Comparison of ENCODE assay signal across 5 mouse cellular contexts in the genomic region with DNA sequence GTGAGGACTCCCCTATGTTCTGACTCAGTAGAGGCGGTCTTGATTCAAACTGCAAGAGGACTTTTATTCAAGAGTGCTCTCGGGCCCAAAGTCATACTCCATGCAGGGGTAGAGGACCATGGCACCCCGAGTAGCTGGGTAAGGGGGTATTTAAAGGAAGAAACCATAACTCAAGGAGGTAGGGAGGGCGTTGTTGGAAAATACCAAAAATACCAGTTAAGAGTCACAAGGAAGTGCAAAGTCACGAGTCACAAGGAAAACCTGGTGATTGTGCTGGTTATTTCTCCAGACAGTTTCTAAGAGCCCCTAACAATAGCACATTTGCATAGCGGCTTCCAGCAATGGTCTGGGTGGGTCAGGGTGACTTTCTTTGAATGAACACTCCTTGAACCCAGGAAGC.
DNase-seq lines count a peak whose midpoint lies in the region; TF ChIP-seq lines count a peak whose summit lies in the region.
"Not testable (repeated sequence)": the region's sequence is repeated elsewhere in the genome, so short reads cannot be mapped to it uniquely, and the experiment has no call there.

No protein-coding gene starts in this region.

- H3K27ac ChIP-seq in ES-Bruce4 (ENCODE audit: insufficient read depth, low read length) (peak overlapping the region; percentile 83), ES-E14 (ENCODE audit: insufficient read depth, low read depth, low read length, poor library complexity, severe bottlenecking) (peak overlapping the region; percentile 86)

- not testable (repeated sequence) for TF ChIP-seq EP300 in ES-Bruce4 (IDR thresholded peaks at IDR 0.05; ENCODE audit: insufficient read depth, low read depth, low read length)

- H3K4me1 ChIP-seq in ES-Bruce4 (ENCODE audit: control insufficient read depth, insufficient read depth, low read length); ES-E14 (ENCODE audit: control insufficient read depth in 2 of 2, insufficient read depth in 2 of 2, low read length in 2 of 2, poor library complexity in 1 of 2): not testable (repeated sequence)

- H3K4me3 ChIP-seq in ES-Bruce4 (ENCODE audit: low read depth, low read length); ES-E14 (ENCODE audit: insufficient read depth in 1 of 2, low read depth in 1 of 2, low read length in 2 of 2, poor library complexity in 1 of 2, severe bottlenecking in 1 of 2): not testable (repeated sequence)

- TF ChIP-seq POLR2A in ES-Bruce4 (IDR thresholded peaks at IDR 0.05; ENCODE audit: insufficient read depth, low read length) = not testable (repeated sequence)

- not testable (repeated sequence) for H3K27me3 ChIP-seq in ES-Bruce4 (ENCODE audit: control insufficient read depth, insufficient read depth, low read length, poor library complexity, severe bottlenecking)

- H3K9ac ChIP-seq in ES-Bruce4 (ENCODE audit: low read depth, poor library complexity, severe bottlenecking); ES-E14 (ENCODE audit: insufficient read depth, low read depth, low read length, poor library complexity, severe bottlenecking): not testable (repeated sequence)

- DNase-seq in ES-CJ7 (ENCODE audit: low read depth, low spot score) (peak; percentile 77), ZHBTc4 (ENCODE audit: low read depth, low spot score) (peak; percentile 82)
- not testable (repeated sequence) for DNase-seq in ES-E14 (ENCODE audit: low read depth, low spot score)
- peak; percentile 55 for DNase-seq in heart, adult 11 months

- not testable (repeated sequence) for H3K36me3 ChIP-seq in ES-Bruce4 (ENCODE audit: control insufficient read depth, insufficient read depth, low read length, poor library complexity, severe bottlenecking); ES-E14 (ENCODE audit: control insufficient read depth, insufficient read depth, low read length, poor library complexity, severe bottlenecking)

- peaks cover 61% of the 10 kb centered on the region for H3K9me3 ChIP-seq in ES-Bruce4 (replicated peaks; ENCODE audit: control insufficient read depth, insufficient read depth, low read length, poor library complexity, severe bottlenecking)
- H3K9me3 ChIP-seq in ES-E14 (ENCODE audit: control insufficient read depth, insufficient read depth, low read depth, low read length) = not testable (repeated sequence)

- not testable (repeated sequence) for TF ChIP-seq CTCF in ES-Bruce4 (IDR thresholded peaks at IDR 0.05; ENCODE audit: low read depth, low read length)

- in situ Hi-C loops in ES-E14 (cut with MboI; ENCODE audit: low sequenced_read_pairs in 2 of 2, unreplicated experiment in 2 of 2) = not testable (repeated sequence)
